Mouse (Mus musculus): Measurements from ENCODE around the gene Fbp1. TPM values are rescaled to one million over a fixed set of nuclear protein-coding genes. Genes with fewer than 3 reads are reported as not detected.
A peak's percentile ranks its signal among the peaks of the same experiment; 100 is the strongest.

Fbp1 gene
- total RNA-seq, 1 experiment: 2.6 TPM

- H3K9ac ChIP-seq (ENCODE audit: insufficient read depth, low read depth, low read length, poor library complexity, severe bottlenecking): no peak overlapping the region
Measured at GRCm38 (mm10) chr13:62879831-62880615, 8.1 kb downstream of the Fbp1 start.

GRCm38 (mm10) chr13:62879411-62879810 lies 8.7 kb downstream of the Fbp1 start:
- Histone ChIP-seq H3K36me3 (ENCODE audit: control insufficient read depth, insufficient read depth, low read length, poor library complexity, severe bottlenecking) (no peaks in the 10 kb centered on the region), H3K27ac (ENCODE audit: insufficient read depth, low read depth, low read length, poor library complexity, severe bottlenecking) (no peak overlapping the region)
- in situ Hi-C loops (cut with MboI; ENCODE audit: low sequenced_read_pairs in 2 of 2, unreplicated experiment in 2 of 2): no loop called here

More at GRCm38 (mm10) chr13:62879831-62880615, 8.1 kb downstream of the Fbp1 start:
- Histone ChIP-seq H3K4me1 (ENCODE audit: control insufficient read depth in 2 of 2, insufficient read depth in 2 of 2, low read length in 2 of 2, poor library complexity in 1 of 2) (peaks cover 2 to 23% of the 10 kb centered on the region in 2 experiments; a peak in 3 of 4 replicates), H3K4me3 (ENCODE audit: insufficient read depth in 1 of 2, low read depth in 1 of 2, low read length in 2 of 2, poor library complexity in 1 of 2, severe bottlenecking in 1 of 2) (no peak overlapping the region), H3K27ac (ENCODE audit: insufficient read depth, low read depth, low read length, poor library complexity, severe bottlenecking) (no peak overlapping the region), H3K36me3 (ENCODE audit: control insufficient read depth, insufficient read depth, low read length, poor library complexity, severe bottlenecking) (no peaks in the 10 kb centered on the region), H3K9me3 (ENCODE audit: control insufficient read depth, insufficient read depth, low read depth, low read length) (no peaks in the 10 kb centered on the region)
- in situ Hi-C loops (cut with MboI; ENCODE audit: low sequenced_read_pairs in 2 of 2, unreplicated experiment in 2 of 2): no loop called here
- TF ChIP-seq ZC3H11A (IDR thresholded peaks at IDR 0.05; ENCODE audit: borderline replicate concordance, low read depth, low read length): no peak
- TF ChIP-seq CHD2 (IDR thresholded peaks at IDR 0.05; ENCODE audit: low read depth, low read length): no peak
- no peak for TF ChIP-seq HCFC1 (IDR thresholded peaks at IDR 0.05; ENCODE audit: borderline replicate concordance, insufficient read depth, low read length)
- TF ChIP-seq MAFK (IDR thresholded peaks at IDR 0.05; ENCODE audit: insufficient read depth, low read depth, low read length): 0 out of 2 replicates have a peak, but pooled peaks have one; percentile 53
- no peak for DNase-seq (ENCODE audit: low read depth, low spot score)

GRCm38 (mm10) chr13:62877247-62877646 lies 10.8 kb downstream of the Fbp1 start:
- no peak overlapping the region for H3K27ac ChIP-seq (ENCODE audit: insufficient read depth, low read depth, low read length, poor library complexity, severe bottlenecking)
- in situ Hi-C loops (cut with MboI; ENCODE audit: low sequenced_read_pairs in 2 of 2, unreplicated experiment in 2 of 2): no loop called here
- no peaks in the 10 kb centered on the region for H3K9me3 ChIP-seq (ENCODE audit: control insufficient read depth, insufficient read depth, low read depth, low read length)
- H3K36me3 ChIP-seq (ENCODE audit: control insufficient read depth, insufficient read depth, low read length, poor library complexity, severe bottlenecking): no peaks in the 10 kb centered on the region
- no peak overlapping the region for H3K4me3 ChIP-seq (ENCODE audit: insufficient read depth in 1 of 2, low read depth in 1 of 2, low read length in 2 of 2, poor library complexity in 1 of 2, severe bottlenecking in 1 of 2)
- H3K4me1 ChIP-seq (ENCODE audit: control insufficient read depth in 2 of 2, insufficient read depth in 2 of 2, low read length in 2 of 2, poor library complexity in 1 of 2): peaks cover 2 to 25% of the 10 kb centered on the region in 2 experiments; a peak in 3 of 4 replicates
- no peak overlapping the region for H3K9ac ChIP-seq (ENCODE audit: insufficient read depth, low read depth, low read length, poor library complexity, severe bottlenecking)
- DNase-seq (ENCODE audit: low read depth, low spot score): no peak
- TF ChIP-seq ZC3H11A (IDR thresholded peaks at IDR 0.05; ENCODE audit: borderline replicate concordance, low read depth, low read length) (no peak), CHD2 (IDR thresholded peaks at IDR 0.05; ENCODE audit: low read depth, low read length) (no peak), MAFK (IDR thresholded peaks at IDR 0.05; ENCODE audit: insufficient read depth, low read depth, low read length) (no peak), HCFC1 (IDR thresholded peaks at IDR 0.05; ENCODE audit: borderline replicate concordance, insufficient read depth, low read length) (no peak), ZNF384 (IDR thresholded peaks at IDR 0.05; ENCODE audit: low read depth, low read length) (no peak)

More at GRCm38 (mm10) chr13:62879411-62879810, 8.7 kb downstream of the Fbp1 start:
- no peak for DNase-seq (ENCODE audit: low read depth, low spot score)
- no peak overlapping the region for H3K4me3 ChIP-seq (ENCODE audit: insufficient read depth in 1 of 2, low read depth in 1 of 2, low read length in 2 of 2, poor library complexity in 1 of 2, severe bottlenecking in 1 of 2)
- TF ChIP-seq MAFK (IDR thresholded peaks at IDR 0.05; ENCODE audit: insufficient read depth, low read depth, low read length) (no peak), ZC3H11A (IDR thresholded peaks at IDR 0.05; ENCODE audit: borderline replicate concordance, low read depth, low read length) (no peak)
- no peak overlapping the region for H3K9ac ChIP-seq (ENCODE audit: insufficient read depth, low read depth, low read length, poor library complexity, severe bottlenecking)
- no peaks in the 10 kb centered on the region for H3K9me3 ChIP-seq (ENCODE audit: control insufficient read depth, insufficient read depth, low read depth, low read length)
- peaks cover 2 to 23% of the 10 kb centered on the region in 2 experiments; a peak in 3 of 4 replicates for H3K4me1 ChIP-seq (ENCODE audit: control insufficient read depth in 2 of 2, insufficient read depth in 2 of 2, low read length in 2 of 2, poor library complexity in 1 of 2)

- Histone ChIP-seq H3K9ac (ENCODE audit: insufficient read depth, low read depth, low read length, poor library complexity, severe bottlenecking) (no peak overlapping the region), H3K27ac (ENCODE audit: insufficient read depth, low read depth, low read length, poor library complexity, severe bottlenecking) (no peak overlapping the region), H3K4me3 (ENCODE audit: insufficient read depth in 1 of 2, low read depth in 1 of 2, low read length in 2 of 2, poor library complexity in 1 of 2, severe bottlenecking in 1 of 2) (no peak overlapping the region), H3K36me3 (ENCODE audit: control insufficient read depth, insufficient read depth, low read length, poor library complexity, severe bottlenecking) (no peaks in the 10 kb centered on the region), H3K9me3 (ENCODE audit: control insufficient read depth, insufficient read depth, low read depth, low read length) (no peaks in the 10 kb centered on the region), H3K4me1 (ENCODE audit: control insufficient read depth in 2 of 2, insufficient read depth in 2 of 2, low read length in 2 of 2, poor library complexity in 1 of 2) (peaks cover 2 to 25% of the 10 kb centered on the region in 2 experiments; a peak in 3 of 4 replicates)
- no peak for DNase-seq (ENCODE audit: low read depth, low spot score)
- in situ Hi-C loops (cut with MboI; ENCODE audit: low sequenced_read_pairs in 2 of 2, unreplicated experiment in 2 of 2): no loop called here
- TF ChIP-seq HCFC1 (IDR thresholded peaks at IDR 0.05; ENCODE audit: borderline replicate concordance, insufficient read depth, low read length) (no peak), CHD2 (IDR thresholded peaks at IDR 0.05; ENCODE audit: low read depth, low read length) (no peak), ZNF384 (IDR thresholded peaks at IDR 0.05; ENCODE audit: low read depth, low read length) (no peak), MAFK (IDR thresholded peaks at IDR 0.05; ENCODE audit: insufficient read depth, low read depth, low read length) (no peak), ZC3H11A (IDR thresholded peaks at IDR 0.05; ENCODE audit: borderline replicate concordance, low read depth, low read length) (no peak)
Measured at GRCm38 (mm10) chr13:62876111-62876510, 12.0 kb downstream of the Fbp1 start.
